In the genomic region with DNA sequence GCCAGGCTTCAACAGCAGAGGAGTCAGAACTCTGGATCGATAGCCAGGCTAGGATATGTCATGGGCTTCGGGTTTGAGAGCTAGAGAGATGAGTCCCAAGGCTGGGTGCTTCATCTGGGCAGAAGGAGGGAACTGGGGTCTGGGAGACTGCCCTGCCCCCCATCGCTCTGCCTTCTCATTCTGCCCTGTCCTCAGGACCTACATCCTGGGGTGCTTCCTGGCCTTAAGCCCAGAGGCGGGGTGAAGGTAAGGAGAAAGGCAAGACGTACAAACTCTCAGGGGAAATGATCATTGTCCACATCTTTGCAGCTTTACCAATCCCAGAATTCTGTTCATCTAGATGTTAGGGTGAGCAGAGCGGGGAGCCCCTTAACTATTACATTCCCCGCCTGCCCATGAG, we compare ENCODE assay signal across 18 mouse cellular contexts. TPM values are rescaled to one million over a fixed set of nuclear protein-coding genes. Genes with fewer than 3 reads are reported as not detected.
DNase-seq lines count a peak whose midpoint lies in the region; ATAC-seq and TF ChIP-seq lines count a peak whose summit lies in the region.
"Had no signal": no experiment of that assay in that cellular context is flagged by ENCODE, and none has a peak within 500 bp of the region (broad histone marks: within the 10 kb centered on the region; RNA-seq: fewer than 3 reads in every experiment).

No protein-coding gene starts in this region.

- H3K4me1 ChIP-seq in heart, embryonic 16.5 days (ENCODE audit: control insufficient read depth, insufficient read depth, low read length) = peaks cover 48% of the 10 kb centered on the region
- peaks cover 55% of the 10 kb centered on the region for H3K4me1 ChIP-seq in heart, embryonic 10.5 days
- H3K4me1 ChIP-seq in limb, embryonic 15.5 days = peaks cover 48% of the 10 kb centered on the region
- 0 out of 2 replicates have a peak, but pooled peaks cover 6% of the 10 kb centered on the region for H3K4me1 ChIP-seq in limb, embryonic 10.5 days
- peaks cover 17% of the 10 kb centered on the region for H3K4me1 ChIP-seq in embryonic fibroblast, embryonic 13.5 days (ENCODE audit: control insufficient read depth, insufficient read depth, low read length)
- H3K4me1 ChIP-seq in hindbrain, postnatal 0 days (ENCODE audit: insufficient read depth, low read length) = no peaks in the 10 kb centered on the region
- H3K4me1 ChIP-seq: forebrain, embryonic 13.5 days had no signal

- no peaks in the 10 kb centered on the region for H3K27me3 ChIP-seq in heart, embryonic 16.5 days (ENCODE audit: control insufficient read depth, insufficient read depth, low read length)
- H3K27me3 ChIP-seq in heart, embryonic 10.5 days (ENCODE audit: insufficient read depth, poor library complexity, severe bottlenecking) = no peaks in the 10 kb centered on the region
- H3K27me3 ChIP-seq in limb, embryonic 15.5 days = no peaks in the 10 kb centered on the region
- no peaks in the 10 kb centered on the region for H3K27me3 ChIP-seq in limb, embryonic 10.5 days (ENCODE audit: low read depth, poor library complexity, severe bottlenecking)
- H3K27me3 ChIP-seq in hindbrain, postnatal 0 days (ENCODE audit: insufficient read depth, low read length) = no peaks in the 10 kb centered on the region
- H3K27me3 ChIP-seq: forebrain, embryonic 13.5 days; limb, embryonic 13.5 days had no signal

- ATAC-seq in heart, embryonic 16.5 days (replicated peaks; ENCODE audit: extremely low read depth, insufficient read depth, low FRiP score) = no peak
- no peak for ATAC-seq in limb, embryonic 15.5 days (ENCODE audit: insufficient number of reproducible peaks, low FRiP score, low TSS enrichment, low read depth)
- no peak for ATAC-seq in hindbrain, postnatal 0 days
- ATAC-seq: CD4-positive, CD25-positive, alpha-beta regulatory T cell, adult 4 months; forebrain, embryonic 13.5 days; midbrain, embryonic 16.5 days had no signal

- no peak for TF ChIP-seq POLR2A in embryonic fibroblast, embryonic 13.5 days (IDR thresholded peaks at IDR 0.05; ENCODE audit: low read depth, low read length)

- H3K27ac ChIP-seq in heart, embryonic 16.5 days (ENCODE audit: low read length) = peak overlapping the region; percentile 18
- H3K27ac ChIP-seq in heart, embryonic 10.5 days = no peak overlapping the region
- peak overlapping the region; percentile 47; the same call in 1 of the 2 replicates for H3K27ac ChIP-seq in limb, embryonic 15.5 days
- H3K27ac ChIP-seq in limb, embryonic 10.5 days = no peak overlapping the region
- H3K27ac ChIP-seq in embryonic fibroblast, embryonic 13.5 days (ENCODE audit: insufficient read depth, low read length) = peak overlapping the region; percentile 70
- H3K27ac ChIP-seq in hindbrain, postnatal 0 days = no peak overlapping the region
- H3K27ac ChIP-seq: forebrain, embryonic 13.5 days; kidney, postnatal 0 days; limb, embryonic 13.5 days had no signal

- WGBS in heart, embryonic 16.5 days = 82% methylated on average over 7 of the region's 7 CpGs
- WGBS in heart, embryonic 10.5 days = 79% methylated on average over 7 of the region's 7 CpGs
- WGBS in limb, embryonic 15.5 days = 74% methylated on average over 7 of the region's 7 CpGs
- 75% methylated on average over 7 of the region's 7 CpGs for WGBS in limb, embryonic 10.5 days
- WGBS in hindbrain, postnatal 0 days = 80% methylated on average over 7 of the region's 7 CpGs

- no peak overlapping the region for H3K4me3 ChIP-seq in heart, embryonic 16.5 days (ENCODE audit: low read length)
- H3K4me3 ChIP-seq in heart, embryonic 10.5 days = no peak overlapping the region
- H3K4me3 ChIP-seq in limb, embryonic 15.5 days = no peak overlapping the region
- H3K4me3 ChIP-seq in limb, embryonic 10.5 days = no peak overlapping the region
- H3K4me3 ChIP-seq in embryonic fibroblast, embryonic 13.5 days (ENCODE audit: insufficient read depth, low read length) = no peak overlapping the region
- no peak overlapping the region for H3K4me3 ChIP-seq in hindbrain, postnatal 0 days (ENCODE audit: low read length)
- H3K4me3 ChIP-seq: forebrain, embryonic 13.5 days; limb, embryonic 13.5 days had no signal

- H3K9me3 ChIP-seq in heart, embryonic 16.5 days (replicated peaks; ENCODE audit: control insufficient read depth, low read length) = no peaks in the 10 kb centered on the region
- H3K9me3 ChIP-seq in heart, embryonic 10.5 days = no peaks in the 10 kb centered on the region
- H3K9me3 ChIP-seq in limb, embryonic 15.5 days = no peaks in the 10 kb centered on the region
- no peaks in the 10 kb centered on the region for H3K9me3 ChIP-seq in limb, embryonic 10.5 days (replicated peaks)
- no peaks in the 10 kb centered on the region for H3K9me3 ChIP-seq in hindbrain, postnatal 0 days (ENCODE audit: low read length)
- H3K9me3 ChIP-seq: forebrain, embryonic 13.5 days; G1E; limb, embryonic 13.5 days had no signal

- peak; percentile 48 for DNase-seq in adrenal gland, adult 2 months
- DNase-seq in adrenal gland, postnatal 4 days (ENCODE audit: low spot score in 2 of 2) = no peak
- DNase-seq in heart, embryonic 10.5 days (ENCODE audit: low spot score) = no peak
- DNase-seq in limb, embryonic 10.5 days (ENCODE audit: low spot score) = no peak
- DNase-seq in hindbrain, postnatal 0 days (ENCODE audit: low spot score) = no peak
- DNase-seq: gastrocnemius, postnatal 25 days; lung, adult 18-20 months; right cerebral cortex, adult 18-20 months; thymus, postnatal 14 days had no signal

- no peak for TF ChIP-seq CTCF in embryonic fibroblast, embryonic 13.5 days (IDR thresholded peaks at IDR 0.05; ENCODE audit: borderline replicate concordance, insufficient read depth, low read length)
- no peak for TF ChIP-seq CTCF in hindbrain, postnatal 0 days (IDR thresholded peaks at IDR 0.05; ENCODE audit: low read depth)

- peaks cover 34% of the 10 kb centered on the region for H3K36me3 ChIP-seq in heart, embryonic 16.5 days (ENCODE audit: control insufficient read depth, insufficient read depth)
- peaks cover 80% of the 10 kb centered on the region for H3K36me3 ChIP-seq in heart, embryonic 10.5 days
- peaks cover 58% of the 10 kb centered on the region for H3K36me3 ChIP-seq in limb, embryonic 15.5 days
- peaks cover 22% of the 10 kb centered on the region for H3K36me3 ChIP-seq in limb, embryonic 10.5 days
- H3K36me3 ChIP-seq in hindbrain, postnatal 0 days (ENCODE audit: insufficient read depth, low read length) = 0 out of 2 replicates have a peak, but pooled peaks cover 3% of the 10 kb centered on the region
- H3K36me3 ChIP-seq: G1E had no signal

- H3K4me2 ChIP-seq in heart, embryonic 16.5 days (ENCODE audit: low read depth, low read length) = no peak overlapping the region
- H3K4me2 ChIP-seq in limb, embryonic 15.5 days = no peak overlapping the region
- no peak overlapping the region for H3K4me2 ChIP-seq in hindbrain, postnatal 0 days (ENCODE audit: low read depth, low read length)
- H3K4me2 ChIP-seq: forebrain, embryonic 13.5 days; limb, embryonic 13.5 days had no signal

- 0 out of 2 replicates have a peak overlapping the region, but pooled peaks have one; percentile 8 for H3K9ac ChIP-seq in heart, embryonic 16.5 days (ENCODE audit: low read length)
- H3K9ac ChIP-seq in limb, embryonic 15.5 days = no peak overlapping the region
- H3K9ac ChIP-seq in hindbrain, postnatal 0 days (replicated peaks; ENCODE audit: low read length) = no peak overlapping the region
- H3K9ac ChIP-seq: forebrain, embryonic 13.5 days; limb, embryonic 13.5 days had no signal

RNA-seq across cellular contexts. Expression of gene Sparc, which starts 10.9 kb away (rescaled TPM):
- 1,000 to 10,000 TPM; 1,553 to 3,019 TPM for total RNA-seq in adrenal gland, adult 2 months (2021)
- 4,707 and 5,966 TPM in 2 replicates for polyA plus RNA-seq in adrenal gland, adult 2 months (2012; rRNA removed)
- 1,000 to 10,000 TPM; 2,300 to 2,476 TPM for total RNA-seq in adrenal gland, postnatal 4 days (2021)
- polyA plus RNA-seq in heart, embryonic 16.5 days (2015; fragmentation: Nextera tagmentation; extraction: Ambion mirVana) = 1,876 and 1,966 TPM in 2 replicates
- 995 and 1,097 TPM in 2 replicates for polyA plus RNA-seq in heart, embryonic 10.5 days (2016; fragmentation: Nextera tagmentation; extraction: Ambion mirVana)
- polyA plus RNA-seq in limb, embryonic 15.5 days (2015; fragmentation: Nextera tagmentation; extraction: Ambion mirVana) = 3,190 and 4,050 TPM in 2 replicates
- 183 and 211 TPM in 2 replicates for polyA plus RNA-seq in limb, embryonic 10.5 days (2016; fragmentation: Nextera tagmentation; extraction: Ambion mirVana)
- polyA plus RNA-seq in embryonic fibroblast, embryonic 13.5 days (2011; ENCODE audit: insufficient read length, low read depth, missing spikeins) = 3,951 and 4,760 TPM in 2 replicates
- 303 and 356 TPM in 2 replicates for total RNA-seq in hindbrain, postnatal 0 days (2014; rRNA removed)
- polyA plus RNA-seq in hindbrain, postnatal 0 days (2015; fragmentation: Nextera tagmentation; extraction: Ambion mirVana) = 794 and 832 TPM in 2 replicates
- polyA plus RNA-seq: G1E had no signal

RNA-seq across cellular contexts. Expression of gene Atox1, which starts 49.0 kb away (rescaled TPM):
- total RNA-seq in adrenal gland, adult 2 months (2021) = 100 to 1,000 TPM; 226 to 307 TPM
- 679 and 685 TPM in 2 replicates for polyA plus RNA-seq in adrenal gland, adult 2 months (2012; rRNA removed)
- total RNA-seq in adrenal gland, postnatal 4 days (2021) = 100 to 1,000 TPM; 254 to 267 TPM
- polyA plus RNA-seq in heart, embryonic 16.5 days (2015; fragmentation: Nextera tagmentation; extraction: Ambion mirVana) = 213 and 263 TPM in 2 replicates
- polyA plus RNA-seq in heart, embryonic 10.5 days (2016; fragmentation: Nextera tagmentation; extraction: Ambion mirVana) = 269 and 273 TPM in 2 replicates
- polyA plus RNA-seq in limb, embryonic 15.5 days (2015; fragmentation: Nextera tagmentation; extraction: Ambion mirVana) = 448 and 491 TPM in 2 replicates
- 224 and 237 TPM in 2 replicates for polyA plus RNA-seq in limb, embryonic 10.5 days (2016; fragmentation: Nextera tagmentation; extraction: Ambion mirVana)
- 114 and 118 TPM in 2 replicates for polyA plus RNA-seq in embryonic fibroblast, embryonic 13.5 days (2011; ENCODE audit: insufficient read length, low read depth, missing spikeins)
- 148 and 173 TPM in 2 replicates for total RNA-seq in hindbrain, postnatal 0 days (2014; rRNA removed)
- 304 and 319 TPM in 2 replicates for polyA plus RNA-seq in hindbrain, postnatal 0 days (2015; fragmentation: Nextera tagmentation; extraction: Ambion mirVana)

RNA-seq across cellular contexts. Expression of gene G3bp1, which starts 57.5 kb away (rescaled TPM):
- 10 to 100 TPM; 50.7 to 54.6 TPM for total RNA-seq in adrenal gland, adult 2 months (2021)
- polyA plus RNA-seq in adrenal gland, adult 2 months (2012; rRNA removed) = 22.7 and 33.7 TPM in 2 replicates
- 10 to 100 TPM; 70.0 to 73.9 TPM for total RNA-seq in adrenal gland, postnatal 4 days (2021)
- polyA plus RNA-seq in heart, embryonic 16.5 days (2015; fragmentation: Nextera tagmentation; extraction: Ambion mirVana) = 104 and 106 TPM in 2 replicates
- polyA plus RNA-seq in heart, embryonic 10.5 days (2016; fragmentation: Nextera tagmentation; extraction: Ambion mirVana) = 164 and 188 TPM in 2 replicates
- 153 and 158 TPM in 2 replicates for polyA plus RNA-seq in limb, embryonic 15.5 days (2015; fragmentation: Nextera tagmentation; extraction: Ambion mirVana)
- polyA plus RNA-seq in limb, embryonic 10.5 days (2016; fragmentation: Nextera tagmentation; extraction: Ambion mirVana) = 267 and 279 TPM in 2 replicates
- polyA plus RNA-seq in embryonic fibroblast, embryonic 13.5 days (2011; ENCODE audit: insufficient read length, low read depth, missing spikeins) = 77.7 and 79.1 TPM in 2 replicates
- total RNA-seq in hindbrain, postnatal 0 days (2014; rRNA removed) = 49.0 and 50.4 TPM in 2 replicates
- polyA plus RNA-seq in hindbrain, postnatal 0 days (2015; fragmentation: Nextera tagmentation; extraction: Ambion mirVana) = 72.0 and 77.7 TPM in 2 replicates

Comparison
In these comparisons a context has a peak if more than half of its experiments do, and no peak if none do; other contexts are left out.
1. H3K27ac ChIP-seq: peak in heart, embryonic 16.5 days (single experiment), limb, embryonic 15.5 days (single experiment) and embryonic fibroblast, embryonic 13.5 days (single experiment); none in heart, embryonic 10.5 days (single experiment), limb, embryonic 10.5 days (single experiment) and hindbrain, postnatal 0 days (single experiment).